Mouse (Mus musculus) lung, adult 2 months (tissue): Measurements from ENCODE around the gene Khdc1a.

ENCODE experiments used
- CTCF ChIP-seq: fragments of 200-500 bp; IDR thresholded peaks from 2 replicates; pipeline ENCODE4 v1.5.1; 2011; ENCODE audit warnings: mild to moderate bottlenecking, low read length, control low read depth; ENCODE audit not compliant: insufficient read depth
- POLR2A ChIP-seq: fragments of 200-500 bp; IDR thresholded peaks from 2 replicates; pipeline ENCODE4 v1.6.1; 2011; ENCODE audit warnings: low read depth, mild to moderate bottlenecking, control low read depth, low read length, borderline replicate concordance; ENCODE audit errors: extremely low read depth

DNA sequence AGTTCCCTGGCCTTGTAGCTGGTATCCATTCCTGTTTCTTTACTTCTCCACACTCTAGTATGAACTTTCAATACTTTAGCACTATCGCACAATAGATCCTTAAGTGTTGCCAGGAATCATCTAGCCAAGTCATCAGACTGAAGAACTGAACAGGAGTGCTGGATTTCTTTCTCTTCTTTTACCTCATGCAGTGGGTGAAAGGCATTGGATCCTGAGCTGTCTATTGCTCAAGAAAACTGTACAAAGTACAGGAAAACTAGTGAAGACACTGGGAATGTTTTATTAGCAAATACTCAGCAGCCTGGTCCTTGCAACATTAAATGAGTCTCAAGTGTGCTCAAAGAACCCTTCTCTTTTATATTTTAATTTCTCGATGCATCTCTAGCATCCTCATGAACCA, 33.7 kb upstream of the Khdc1a start:
- TF ChIP-seq POLR2A (no peak), CTCF (no peak)
